Mouse (Mus musculus) small intestine, adult 10 weeks (tissue): ENCODE measurements around the gene Syt15. TPM values are rescaled to one million over a fixed set of nuclear protein-coding genes. Genes with fewer than 3 reads are reported as not detected.

Experiments used
- polyA plus RNA-seq: library from polyadenylated mRNA; stranded (reverse); fragments of 350-450 nt; fragmentation: Illumina TruSeq; extraction: RNeasy Lipid Tissue Mini Kit (QIAGEN cat#74804); gene quantifications from one replicate; pipeline ENCODE4 v1.2.3, GENCODE M21; 2014; ENCODE audit warnings: low replicate concordance

The Syt15 gene
- polyA plus RNA-seq: 0.48 TPM

GRCm38 (mm10) chr14:34219295-34219694 is at the start of gene Syt15:
Gene Syt15, plus strand, starts transcription at chr14:34219595.

DNA sequence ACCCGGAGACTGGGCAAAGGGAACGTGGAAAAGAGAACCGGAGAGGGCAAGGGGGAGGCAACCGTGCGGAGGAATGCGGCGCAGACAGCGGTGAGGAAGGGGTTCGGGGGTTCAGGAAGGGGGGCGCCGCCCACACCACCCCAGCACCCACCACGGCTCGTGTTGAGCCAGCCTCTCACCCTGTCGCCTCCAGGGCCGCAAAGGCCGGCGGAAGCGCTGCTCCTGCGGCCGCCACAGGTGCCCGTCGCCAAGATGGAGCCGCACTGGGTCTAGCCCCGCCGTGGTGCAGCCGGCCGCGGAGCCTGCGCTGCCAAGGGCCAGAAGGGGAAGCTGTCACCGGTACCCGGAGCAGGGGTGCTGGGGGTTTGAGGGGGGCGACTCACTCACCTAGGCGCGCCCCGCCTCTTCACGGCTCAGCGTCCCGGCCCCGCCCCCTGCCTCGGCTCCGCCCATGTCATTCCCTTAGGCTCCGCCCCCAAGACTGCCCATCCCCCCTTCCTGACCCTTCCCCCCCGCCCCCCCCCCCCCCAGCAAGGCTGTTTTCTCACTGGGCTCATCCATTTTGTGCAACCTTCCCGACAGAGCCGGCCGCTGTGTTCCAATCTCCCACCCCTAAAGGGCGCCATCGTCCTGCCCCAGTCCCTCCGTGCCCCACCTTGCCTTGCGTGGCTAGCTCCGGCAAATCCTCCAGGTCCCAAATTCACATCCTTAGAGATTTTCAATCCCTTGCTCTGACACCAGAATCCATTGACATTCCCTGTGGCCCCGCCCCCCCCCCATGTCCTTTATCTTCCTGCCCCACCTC is 18.0 kb upstream of the Syt15 start, which contains the start of gene Gprin2:
Gprin2 (minus strand) TSS at position 423 of the 805 bp plus-strand sequence.

Other genes starting within 250 kb of the Syt15 start
- gene Zfp488, start 240.8 kb upstream of the Syt15 start, polyA plus RNA-seq: not detected
- not detected for gene Gm30083, start 204.4 kb upstream of the Syt15 start, polyA plus RNA-seq
- gene Gm5460, start 202.8 kb upstream of the Syt15 start, polyA plus RNA-seq: not detected
- not detected for gene Antxrl, start 166.9 kb upstream of the Syt15 start, polyA plus RNA-seq
- not detected for gene Anxa8, start 133.6 kb upstream of the Syt15 start, polyA plus RNA-seq
- not detected for gene A630023A22Rik, start 116.8 kb upstream of the Syt15 start, polyA plus RNA-seq
- not detected for gene Npy4r, start 67.1 kb upstream of the Syt15 start, polyA plus RNA-seq
- gene Gprin2, start 17.9 kb upstream of the Syt15 start, polyA plus RNA-seq: 0.04 TPM
- gene Shld2, start 90.9 kb downstream of the Syt15 start, polyA plus RNA-seq: 5.9 TPM
- 339 TPM for gene Glud1, start 91.1 kb downstream of the Syt15 start, polyA plus RNA-seq
- gene Fam25c, start 135.8 kb downstream of the Syt15 start, polyA plus RNA-seq: not detected
- not detected for gene Sncg, start 155.2 kb downstream of the Syt15 start, polyA plus RNA-seq
- gene Mmrn2, start 155.9 kb downstream of the Syt15 start, polyA plus RNA-seq: 2.5 TPM